Mouse (Mus musculus): ENCODE measurements at regions not wholly inside any gene's neighbourhood (a gene's known extent, or its start where the extent isn't known, plus 50 kb on each side); places are given as distances from the start of the nearest gene placed in this dataset.

DNA sequence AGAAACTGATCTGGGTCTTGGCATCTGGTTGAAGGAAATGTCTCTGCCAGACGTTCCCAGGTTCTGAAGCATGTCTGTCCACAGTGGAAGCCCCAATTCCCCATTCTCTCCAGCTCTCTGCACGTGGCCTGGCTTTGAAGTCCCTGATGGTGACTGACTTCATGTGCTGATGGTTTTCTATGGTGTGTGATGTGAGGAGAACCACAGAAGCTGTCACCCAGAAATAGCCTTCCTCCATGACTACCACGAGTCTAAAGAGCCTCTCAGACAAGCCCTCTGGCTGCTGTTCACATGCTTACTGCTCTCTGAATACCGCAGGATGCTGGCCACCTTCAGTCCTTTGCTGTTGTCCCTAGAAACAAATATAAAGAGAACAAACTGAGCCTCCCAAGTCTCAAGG, 616.8 kb upstream of the 2610301B20Rik start:
- no peaks in the 10 kb centered on the region for H3K27me3 ChIP-seq
- no peaks in the 10 kb centered on the region for H3K9me3 ChIP-seq
- H3K4me1 ChIP-seq: no peaks in the 10 kb centered on the region
- ATAC-seq (ENCODE audit: insufficient number of reproducible peaks, insufficient read depth, low FRiP score, low TSS enrichment): no peak
- WGBS: 59% methylated on average over 4 of the region's 4 CpGs
- H3K27ac ChIP-seq: no peak overlapping the region
- no peak overlapping the region for H3K4me2 ChIP-seq (replicated peaks)
- H3K9ac ChIP-seq: no peak overlapping the region
- no peaks in the 10 kb centered on the region for H3K36me3 ChIP-seq
- H3K4me3 ChIP-seq: no peak overlapping the region

DNA sequence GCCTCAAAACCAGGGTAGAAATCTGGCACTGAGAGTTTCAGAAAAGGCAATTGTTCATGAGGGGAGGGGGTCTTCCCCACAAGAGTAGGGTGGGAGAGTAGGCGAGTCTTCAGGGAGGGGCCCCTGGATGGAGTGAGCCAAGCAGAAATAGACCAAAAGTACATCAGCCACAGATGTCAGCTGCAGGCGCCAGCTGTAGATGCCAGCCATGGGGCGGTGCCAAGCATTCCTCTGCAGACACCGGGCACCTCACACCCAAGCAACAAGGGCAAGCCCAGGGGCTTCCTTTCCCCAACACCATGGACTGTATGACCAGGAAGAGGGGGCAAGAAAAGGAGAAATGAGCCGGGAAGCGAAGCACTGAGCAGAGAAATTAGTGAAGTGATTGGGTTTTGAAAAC, 613.9 kb upstream of the 2610301B20Rik start:
- no peaks in the 10 kb centered on the region for H3K9me3 ChIP-seq
- H3K4me1 ChIP-seq: no peaks in the 10 kb centered on the region
- H3K4me2 ChIP-seq (replicated peaks): no peak overlapping the region
- WGBS: 86% methylated on average over 6 of the region's 6 CpGs
- H3K36me3 ChIP-seq: no peaks in the 10 kb centered on the region
- no peak overlapping the region for H3K4me3 ChIP-seq
- no peak overlapping the region for H3K27ac ChIP-seq
- no peak overlapping the region for H3K9ac ChIP-seq
- H3K27me3 ChIP-seq: no peaks in the 10 kb centered on the region
- no peak for ATAC-seq (ENCODE audit: insufficient number of reproducible peaks, insufficient read depth, low FRiP score, low TSS enrichment)

DNA sequence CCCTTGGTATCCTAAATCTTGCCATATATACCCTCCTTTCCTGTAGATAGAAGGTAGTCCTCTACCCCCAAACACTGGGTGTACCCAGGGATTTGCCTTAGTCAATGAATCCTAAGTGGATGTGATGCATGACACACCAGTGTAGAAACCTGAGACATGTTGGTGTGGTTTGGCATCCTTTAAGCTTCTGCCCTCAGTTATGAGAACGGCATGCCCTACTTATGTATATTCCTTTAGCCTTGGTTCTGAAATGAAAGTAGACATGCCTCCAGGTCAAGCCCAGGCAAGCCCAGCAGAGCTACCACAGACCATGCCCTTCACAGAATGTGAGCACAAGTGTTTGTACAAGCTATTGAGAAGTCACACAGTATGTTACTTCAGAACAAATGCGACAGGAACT, 608.4 kb upstream of the 2610301B20Rik start:
- Histone ChIP-seq H3K9me3 (no peaks in the 10 kb centered on the region), H3K9ac (no peak overlapping the region), H3K4me1 (no peaks in the 10 kb centered on the region), H3K27ac (no peak overlapping the region), H3K4me2 (replicated peaks) (no peak overlapping the region), H3K4me3 (no peak overlapping the region), H3K27me3 (no peaks in the 10 kb centered on the region), H3K36me3 (no peaks in the 10 kb centered on the region)
- 67% methylated on average over 2 of the region's 2 CpGs for WGBS
- no peak for ATAC-seq (ENCODE audit: insufficient number of reproducible peaks, insufficient read depth, low FRiP score, low TSS enrichment)

GRCm38 (mm10) chr4:10285562-10285961, 588.7 kb upstream of the 2610301B20Rik start:
- 51% methylated on average over 2 of the region's 2 CpGs for WGBS
- ATAC-seq (ENCODE audit: insufficient number of reproducible peaks, insufficient read depth, low FRiP score, low TSS enrichment): no peak
- H3K27ac ChIP-seq: no peak overlapping the region

DNA sequence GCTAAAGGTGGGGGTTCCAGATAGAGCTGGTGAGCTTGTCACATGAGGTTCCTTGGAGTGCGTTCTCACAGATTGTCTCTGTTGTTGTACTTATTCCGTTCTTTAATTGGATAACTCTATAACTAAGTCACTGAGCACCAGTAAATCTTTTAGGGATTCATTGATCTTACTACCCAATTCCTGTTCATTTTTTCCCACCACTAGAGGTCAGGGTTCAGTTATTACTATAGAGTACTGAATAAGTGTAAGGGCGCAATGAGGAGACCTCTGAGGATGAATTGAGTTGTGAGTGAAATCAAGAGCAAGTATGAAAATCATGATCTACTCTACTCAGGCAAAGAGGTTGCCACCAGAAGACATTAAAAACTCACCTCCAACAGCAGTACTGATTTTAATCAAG, 584.0 kb upstream of the 2610301B20Rik start:
- Histone ChIP-seq H3K4me2 (replicated peaks) (no peak overlapping the region), H3K9me3 (no peaks in the 10 kb centered on the region), H3K4me3 (no peak overlapping the region), H3K36me3 (no peaks in the 10 kb centered on the region), H3K27me3 (no peaks in the 10 kb centered on the region), H3K4me1 (0 out of 2 replicates have a peak, but pooled peaks cover 3% of the 10 kb centered on the region), H3K9ac (no peak overlapping the region), H3K27ac (no peak overlapping the region)
- ATAC-seq (ENCODE audit: insufficient number of reproducible peaks, insufficient read depth, low FRiP score, low TSS enrichment): no peak
- WGBS: 70% methylated on average over 3 of the region's 3 CpGs

More at GRCm38 (mm10) chr4:10285562-10285961, 588.7 kb upstream of the 2610301B20Rik start:
- no peaks in the 10 kb centered on the region for H3K36me3 ChIP-seq
- no peak overlapping the region for H3K4me2 ChIP-seq (replicated peaks)
- H3K4me3 ChIP-seq: no peak overlapping the region
- 0 out of 2 replicates have a peak, but pooled peaks cover 3% of the 10 kb centered on the region for H3K4me1 ChIP-seq
- H3K9ac ChIP-seq: no peak overlapping the region
- no peaks in the 10 kb centered on the region for H3K27me3 ChIP-seq
- H3K9me3 ChIP-seq: no peaks in the 10 kb centered on the region

- H3K4me2 ChIP-seq (replicated peaks): no peak overlapping the region
These were observed 579.2 kb upstream of the 2610301B20Rik start for GRCm38 (mm10) chr4:10295012-10295530.

DNA sequence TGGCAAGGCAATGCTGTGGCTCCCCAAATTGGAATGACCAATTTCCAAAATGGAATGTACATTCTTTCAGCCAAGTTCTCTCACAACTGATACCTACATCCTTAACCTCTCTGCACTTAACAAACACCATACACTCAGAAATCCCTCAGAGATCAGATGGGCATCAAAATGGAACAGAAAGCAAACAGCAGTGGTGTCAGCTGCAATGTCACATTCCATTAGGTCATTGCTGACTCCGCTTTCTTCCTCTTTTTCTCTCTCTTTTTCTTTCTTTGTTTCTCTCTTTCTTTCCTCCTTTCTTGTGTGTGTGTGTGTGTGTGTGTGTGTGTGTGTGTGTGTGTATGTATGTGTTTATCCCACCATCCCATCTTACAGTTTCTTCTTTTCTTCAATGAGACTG, 578.1 kb upstream of the 2610301B20Rik start:
- WGBS: 86% methylated on average over 1 of the region's 1 CpGs
- H3K9me3 ChIP-seq: no peaks in the 10 kb centered on the region
- no peak overlapping the region for H3K9ac ChIP-seq
- H3K4me1 ChIP-seq: no peaks in the 10 kb centered on the region
- no peaks in the 10 kb centered on the region for H3K36me3 ChIP-seq
- no peaks in the 10 kb centered on the region for H3K27me3 ChIP-seq
- ATAC-seq (ENCODE audit: insufficient number of reproducible peaks, insufficient read depth, low FRiP score, low TSS enrichment): no peak
- no peak overlapping the region for H3K4me3 ChIP-seq
- H3K27ac ChIP-seq: no peak overlapping the region
- no peak overlapping the region for H3K4me2 ChIP-seq (replicated peaks)

More at GRCm38 (mm10) chr4:10295012-10295530, 579.2 kb upstream of the 2610301B20Rik start:
- no peak for ATAC-seq (ENCODE audit: insufficient number of reproducible peaks, insufficient read depth, low FRiP score, low TSS enrichment)
- Histone ChIP-seq H3K27me3 (no peaks in the 10 kb centered on the region), H3K9ac (no peak overlapping the region), H3K9me3 (no peaks in the 10 kb centered on the region), H3K27ac (no peak overlapping the region), H3K4me1 (no peaks in the 10 kb centered on the region), H3K4me3 (no peak overlapping the region), H3K36me3 (no peaks in the 10 kb centered on the region)
- 48% methylated on average over 4 of the region's 4 CpGs for WGBS

DNA sequence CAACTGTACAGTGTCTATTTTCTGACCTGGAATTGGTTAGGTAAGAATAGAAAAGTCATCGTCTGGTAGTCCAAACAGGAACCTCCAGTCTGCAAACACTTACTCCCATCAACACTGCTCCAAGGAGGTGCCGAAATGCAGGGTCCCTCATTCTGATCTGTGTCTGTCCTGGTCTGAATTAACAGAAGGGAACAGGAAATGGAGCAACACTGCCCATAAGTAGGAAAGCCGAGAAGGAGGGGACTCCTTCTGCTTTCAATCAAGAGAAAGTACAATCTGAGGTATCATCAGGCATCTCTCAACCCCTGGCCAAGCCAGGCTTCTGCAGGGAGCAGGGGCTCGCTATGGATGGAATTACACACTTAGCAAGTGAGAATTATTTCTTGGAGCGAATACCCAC, 562.4 kb upstream of the 2610301B20Rik start:
- 21% methylated on average over 5 of the region's 5 CpGs for WGBS
- no peak overlapping the region for H3K9ac ChIP-seq
- no peak overlapping the region for H3K4me3 ChIP-seq
- H3K9me3 ChIP-seq: no peaks in the 10 kb centered on the region
- no peaks in the 10 kb centered on the region for H3K36me3 ChIP-seq
- no peak overlapping the region for H3K27ac ChIP-seq
- ATAC-seq (ENCODE audit: insufficient number of reproducible peaks, insufficient read depth, low FRiP score, low TSS enrichment): no peak
- H3K4me1 ChIP-seq: 0 out of 2 replicates have a peak, but pooled peaks cover 7% of the 10 kb centered on the region
- H3K4me2 ChIP-seq (replicated peaks): no peak overlapping the region
- H3K27me3 ChIP-seq: no peaks in the 10 kb centered on the region

- Histone ChIP-seq H3K9ac (no peak overlapping the region), H3K36me3 (no peaks in the 10 kb centered on the region), H3K4me2 (replicated peaks) (no peak overlapping the region), H3K9me3 (no peaks in the 10 kb centered on the region), H3K27me3 (no peaks in the 10 kb centered on the region), H3K4me3 (no peak overlapping the region), H3K4me1 (0 out of 2 replicates have a peak, but pooled peaks cover 7% of the 10 kb centered on the region), H3K27ac (no peak overlapping the region)
- ATAC-seq (ENCODE audit: insufficient number of reproducible peaks, insufficient read depth, low FRiP score, low TSS enrichment): no peak
- WGBS: 67% methylated on average over 4 of the region's 4 CpGs
These were observed 559.2 kb upstream of the 2610301B20Rik start for GRCm38 (mm10) chr4:10315144-10315543.

DNA sequence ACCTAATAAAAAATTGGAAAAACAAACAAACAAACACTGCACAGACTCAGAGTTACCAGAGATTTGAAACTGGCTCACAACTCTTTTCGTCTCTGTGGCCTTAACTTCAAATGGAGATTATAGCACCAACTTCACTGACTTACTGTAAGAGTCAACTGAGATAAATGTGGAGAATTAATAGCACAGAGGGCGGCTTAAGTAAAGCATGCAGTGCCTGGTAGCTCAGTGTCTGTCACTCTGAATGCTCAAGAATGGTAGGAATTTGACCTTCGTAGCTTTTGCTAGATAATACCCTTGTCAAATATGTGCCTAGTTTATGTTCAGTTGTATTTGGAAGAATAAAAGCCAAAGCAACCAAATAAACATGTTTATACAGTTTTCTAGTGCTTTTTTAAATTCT, 558.4 kb upstream of the 2610301B20Rik start:
- Histone ChIP-seq H3K36me3 (no peaks in the 10 kb centered on the region), H3K9ac (no peak overlapping the region), H3K4me2 (replicated peaks) (no peak overlapping the region), H3K4me3 (no peak overlapping the region), H3K27me3 (no peaks in the 10 kb centered on the region), H3K27ac (no peak overlapping the region), H3K4me1 (0 out of 2 replicates have a peak, but pooled peaks cover 7% of the 10 kb centered on the region), H3K9me3 (no peaks in the 10 kb centered on the region)
- no peak for ATAC-seq (ENCODE audit: insufficient number of reproducible peaks, insufficient read depth, low FRiP score, low TSS enrichment)
- 52% methylated on average over 3 of the region's 3 CpGs for WGBS

DNA sequence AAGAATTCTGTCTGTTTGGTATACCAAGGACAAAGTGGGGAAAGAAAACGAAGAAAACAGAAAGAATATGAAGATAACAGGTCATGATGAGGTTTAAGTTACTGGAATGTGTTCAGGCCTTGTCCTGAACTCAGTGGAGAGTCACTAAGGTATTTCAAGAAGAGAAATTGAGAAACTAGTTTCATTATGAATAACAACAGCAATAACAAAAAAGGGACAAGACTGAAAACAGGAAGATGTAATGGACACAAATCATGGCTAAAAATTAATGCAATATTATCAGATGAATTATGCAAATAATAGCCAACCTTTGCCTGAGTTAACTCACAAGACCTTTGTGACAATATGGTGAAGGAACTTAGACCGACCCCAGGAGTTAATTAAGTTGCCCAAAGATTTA, 530.2 kb upstream of the 2610301B20Rik start:
- Histone ChIP-seq H3K36me3 (no peaks in the 10 kb centered on the region), H3K9ac (no peak overlapping the region), H3K9me3 (no peaks in the 10 kb centered on the region), H3K27ac (no peak overlapping the region), H3K27me3 (no peaks in the 10 kb centered on the region), H3K4me2 (replicated peaks) (no peak overlapping the region), H3K4me1 (no peaks in the 10 kb centered on the region), H3K4me3 (no peak overlapping the region)
- ATAC-seq (ENCODE audit: insufficient number of reproducible peaks, insufficient read depth, low FRiP score, low TSS enrichment): no peak
- 73% methylated on average over 2 of the region's 2 CpGs for WGBS

DNA sequence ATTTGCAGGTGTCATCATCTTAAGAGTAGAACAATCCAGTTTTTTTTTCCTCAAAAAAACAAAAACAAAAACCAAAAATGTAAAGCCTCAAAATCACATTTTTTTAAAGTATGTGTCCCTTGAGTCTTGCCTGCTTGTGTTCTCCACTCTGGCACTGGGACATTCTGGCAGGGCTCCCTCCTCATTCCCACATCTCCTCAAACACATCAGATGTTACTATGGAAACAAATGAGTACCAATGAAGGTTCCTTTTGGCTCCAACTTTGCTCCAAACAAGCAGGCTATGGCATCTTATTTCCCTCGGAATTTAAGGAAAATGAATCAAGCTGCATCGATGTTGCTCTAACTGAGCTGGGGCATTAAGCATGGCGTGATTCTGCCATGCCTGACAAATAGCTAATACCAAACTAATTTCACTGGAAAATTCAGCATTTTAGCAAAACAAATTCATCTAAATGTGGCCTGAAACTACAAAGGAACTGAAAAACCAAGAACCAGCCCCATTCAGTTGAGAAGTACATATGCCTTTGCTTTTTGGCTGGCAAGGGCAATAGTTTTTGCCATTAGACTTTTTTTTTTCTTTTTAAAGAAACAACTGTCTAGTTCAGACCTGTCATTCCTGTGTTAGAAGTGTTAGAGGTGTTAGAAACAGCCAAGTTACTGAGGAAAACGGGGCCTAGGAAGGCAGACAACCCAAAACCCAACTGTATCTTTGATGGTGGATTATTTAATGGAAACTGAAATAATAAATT, 522.2 kb upstream of the 2610301B20Rik start:
- Histone ChIP-seq H3K27me3 (no peaks in the 10 kb centered on the region), H3K4me1 (no peaks in the 10 kb centered on the region), H3K36me3 (no peaks in the 10 kb centered on the region), H3K4me2 (replicated peaks) (no peak overlapping the region), H3K9ac (no peak overlapping the region), H3K4me3 (no peak overlapping the region), H3K27ac (no peak overlapping the region), H3K9me3 (no peaks in the 10 kb centered on the region)
- 78% methylated on average over 4 of the region's 4 CpGs for WGBS
- ATAC-seq (ENCODE audit: insufficient number of reproducible peaks, insufficient read depth, low FRiP score, low TSS enrichment): no peak
